Mouse (Mus musculus) embryo, embryonic 10.5 days (tissue): Measurements from ENCODE around the gene Glt1d1.
A peak's percentile ranks its signal among the peaks of the same experiment; 100 is the strongest.

Source experiments
- DNase-seq: peaks from one replicate; pipeline ENCODE4 v3.0.0-alpha.2; 2015; ENCODE audit warnings: low spot score

Gene Glt1d1

GRCm38 (mm10) chr5:127631671-127632070 lies 391 bp upstream of the Glt1d1 start:
- no peak for DNase-seq

GRCm38 (mm10) chr5:127633188-127633587 lies 1.1 kb downstream of the Glt1d1 start:
- DNase-seq, result peak; percentile 9

GRCm38 (mm10) chr5:127633666-127634065 lies 1.6 kb downstream of the Glt1d1 start:
- no peak for DNase-seq

- no peak for DNase-seq
Measured at GRCm38 (mm10) chr5:127637622-127638021, 5.6 kb downstream of the Glt1d1 start.

GRCm38 (mm10) chr5:127638177-127638576 lies 6.1 kb downstream of the Glt1d1 start:
- no peak for DNase-seq

- no peak for DNase-seq
Measured at GRCm38 (mm10) chr5:127639067-127639605, 7.1 kb downstream of the Glt1d1 start.

- DNase-seq, result no peak
Measured at GRCm38 (mm10) chr5:127639635-127640034, 7.6 kb downstream of the Glt1d1 start.

- DNase-seq, result no peak
Measured at GRCm38 (mm10) chr5:127640359-127640758, 8.3 kb downstream of the Glt1d1 start.

- no peak for DNase-seq
Measured at GRCm38 (mm10) chr5:127641185-127641958, 9.3 kb downstream of the Glt1d1 start.

GRCm38 (mm10) chr5:127648046-127648445 lies 16.0 kb downstream of the Glt1d1 start:
- peak; percentile 37 for DNase-seq

GRCm38 (mm10) chr5:127649077-127649476 lies 17.0 kb downstream of the Glt1d1 start:
- DNase-seq, result peak; percentile 39

GRCm38 (mm10) chr5:127658257-127658656 lies 26.2 kb downstream of the Glt1d1 start:
- no peak for DNase-seq

GRCm38 (mm10) chr5:127659312-127659711 lies 27.2 kb downstream of the Glt1d1 start:
- DNase-seq, result no peak

- DNase-seq, result no peak
Measured at GRCm38 (mm10) chr5:127660267-127660666, 28.2 kb downstream of the Glt1d1 start.

- DNase-seq, result no peak
Measured at GRCm38 (mm10) chr5:127660979-127661378, 28.9 kb downstream of the Glt1d1 start.

GRCm38 (mm10) chr5:127673913-127674312 lies 41.9 kb downstream of the Glt1d1 start:
- no peak for DNase-seq

GRCm38 (mm10) chr5:127677561-127677960 lies 45.5 kb downstream of the Glt1d1 start:
- no peak for DNase-seq

- no peak for DNase-seq
Measured at GRCm38 (mm10) chr5:127678501-127678900, 46.4 kb downstream of the Glt1d1 start.

- no peak for DNase-seq
Measured at GRCm38 (mm10) chr5:127688568-127689170, 56.6 kb downstream of the Glt1d1 start.

- peak; percentile 21 for DNase-seq
Measured at GRCm38 (mm10) chr5:127691085-127691484, 59.0 kb downstream of the Glt1d1 start.

- peak; percentile 74 for DNase-seq
Measured at GRCm38 (mm10) chr5:127691581-127691980, 59.5 kb downstream of the Glt1d1 start.

- peak; percentile 40 for DNase-seq
Measured at GRCm38 (mm10) chr5:127695898-127696297, 63.8 kb downstream of the Glt1d1 start.

- no peak for DNase-seq
Measured at GRCm38 (mm10) chr5:127696602-127697001, 64.5 kb downstream of the Glt1d1 start.
